Mouse (Mus musculus): ENCODE data around the gene Cask. TPM values are rescaled to one million over a fixed set of nuclear protein-coding genes. Genes with fewer than 3 reads are reported as not detected.
A peak's percentile ranks its signal among the peaks of the same experiment; 100 is the strongest.

Cask gene
- polyA plus RNA-seq, 1 experiment from 2014 or later, result 21.6 TPM

DNA sequence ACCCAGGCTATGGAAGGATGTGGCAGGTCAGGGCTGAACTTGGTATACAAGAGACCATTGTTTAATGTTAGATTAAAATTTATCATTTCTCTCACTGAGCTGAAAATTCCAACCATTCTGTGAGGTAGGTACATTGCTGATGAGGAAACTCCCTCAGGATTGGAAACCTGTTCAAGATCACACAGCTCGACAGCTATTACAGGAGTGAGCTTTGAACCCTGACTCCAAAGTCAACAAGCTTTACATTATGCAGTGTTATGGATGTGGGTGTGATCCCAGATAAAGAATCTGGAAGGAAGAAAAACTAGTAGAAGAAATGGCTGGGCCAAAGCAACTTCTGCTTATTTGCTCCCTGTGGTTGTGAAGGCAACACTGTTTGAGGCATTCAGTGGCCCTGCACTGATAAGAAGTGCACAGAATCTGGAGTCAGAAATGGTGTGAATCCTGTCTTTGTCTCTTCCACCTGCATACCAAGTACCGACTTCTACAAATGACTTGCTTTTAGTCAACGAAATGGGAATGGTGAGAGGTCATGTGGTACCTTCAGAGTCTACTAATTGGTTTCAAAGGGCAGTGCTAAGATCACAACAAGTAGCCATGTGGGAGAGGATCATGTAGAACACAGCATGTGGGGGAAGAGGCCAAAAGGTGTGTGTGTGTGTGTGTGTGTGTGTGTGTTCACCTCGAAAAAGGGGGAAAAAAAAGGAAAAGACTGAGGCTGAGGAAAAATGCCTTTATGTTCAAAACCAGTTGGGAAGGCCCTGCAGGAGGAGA is 134.2 kb downstream of the Cask start:
- DNase-seq (ENCODE audit: low spot score) (no peak), ATAC-seq (replicated peaks; ENCODE audit: insufficient number of reproducible peaks, low FRiP score, low TSS enrichment, low read depth) (no peak)
- no peaks in the 10 kb centered on the region for H3K9me3 ChIP-seq (replicated peaks; ENCODE audit: control insufficient read depth, low read length)
- WGBS, result 71% methylated on average over 4 of the region's 4 CpGs
- no peaks in the 10 kb centered on the region for H3K36me3 ChIP-seq (replicated peaks; ENCODE audit: control insufficient read depth, insufficient read depth, low read depth, low read length)
- no peaks in the 10 kb centered on the region for H3K27me3 ChIP-seq (ENCODE audit: control insufficient read depth, insufficient read depth, low read length)
- no peak overlapping the region for H3K9ac ChIP-seq (replicated peaks; ENCODE audit: low read length)
- no peak overlapping the region for H3K4me2 ChIP-seq (ENCODE audit: low read depth, low read length)
- no peak overlapping the region for H3K27ac ChIP-seq (replicated peaks; ENCODE audit: low read depth, low read length)
- H3K4me3 ChIP-seq (ENCODE audit: low read depth, low read length), result no peak overlapping the region
- H3K4me1 ChIP-seq (ENCODE audit: control insufficient read depth, insufficient read depth, low read length), result no peaks in the 10 kb centered on the region

DNA sequence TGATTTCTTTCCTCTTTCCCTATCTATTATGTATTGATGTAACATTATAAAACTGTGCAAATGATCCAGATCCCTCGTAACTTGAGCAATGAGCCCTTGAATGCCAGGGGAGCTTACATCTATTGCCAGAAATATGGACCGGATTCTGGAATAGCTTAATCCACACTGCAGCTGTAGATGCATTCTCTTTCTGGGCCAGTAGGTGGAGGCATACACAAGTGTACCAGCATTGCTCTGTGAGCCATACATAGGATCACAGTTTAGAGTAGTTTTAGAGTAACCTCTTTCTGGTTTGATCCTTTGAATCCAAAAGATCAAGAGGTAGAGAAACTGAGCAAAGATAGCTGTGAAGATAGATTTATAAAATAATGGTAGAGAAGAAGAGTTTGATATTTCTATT is 141.0 kb downstream of the Cask start:
- H3K27me3 ChIP-seq (ENCODE audit: control insufficient read depth, insufficient read depth, low read length), result no peaks in the 10 kb centered on the region
- no peak overlapping the region for H3K4me3 ChIP-seq (ENCODE audit: low read depth, low read length)
- H3K9ac ChIP-seq (replicated peaks; ENCODE audit: low read length), result no peak overlapping the region
- H3K4me1 ChIP-seq (ENCODE audit: control insufficient read depth, insufficient read depth, low read length), result no peaks in the 10 kb centered on the region
- H3K27ac ChIP-seq (replicated peaks; ENCODE audit: low read depth, low read length), result no peak overlapping the region
- 42% methylated on average over 2 of the region's 2 CpGs for WGBS
- H3K9me3 ChIP-seq (replicated peaks; ENCODE audit: control insufficient read depth, low read length), result no peaks in the 10 kb centered on the region
- ATAC-seq (replicated peaks; ENCODE audit: insufficient number of reproducible peaks, low FRiP score, low TSS enrichment, low read depth), result no peak
- H3K36me3 ChIP-seq (replicated peaks; ENCODE audit: control insufficient read depth, insufficient read depth, low read depth, low read length), result no peaks in the 10 kb centered on the region
- peak; percentile 66 for DNase-seq (ENCODE audit: low spot score)
- no peak overlapping the region for H3K4me2 ChIP-seq (ENCODE audit: low read depth, low read length)

DNA sequence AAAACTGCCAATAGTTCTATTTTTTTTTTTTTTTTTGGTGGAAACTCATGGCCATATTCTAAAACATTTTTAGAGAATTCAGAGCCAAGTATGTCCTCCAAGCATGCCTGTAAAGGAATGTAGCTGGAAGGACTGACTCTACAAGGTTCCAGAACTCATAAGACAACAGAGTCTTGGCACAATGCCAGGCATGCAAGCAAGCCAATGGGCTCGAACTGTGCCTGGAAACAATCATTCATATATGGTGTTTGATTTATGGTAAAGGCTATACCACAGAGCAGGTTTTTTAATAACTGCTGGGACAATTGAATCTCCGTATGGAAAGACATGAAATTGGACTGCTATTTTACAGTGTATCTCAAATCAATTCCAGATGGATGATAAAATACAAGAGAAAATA is 146.1 kb downstream of the Cask start:
- DNase-seq (ENCODE audit: low spot score) (peak; percentile 13), ATAC-seq (replicated peaks; ENCODE audit: insufficient number of reproducible peaks, low FRiP score, low TSS enrichment, low read depth) (no peak)
- no peak overlapping the region for H3K4me3 ChIP-seq (ENCODE audit: low read depth, low read length)
- WGBS, result 56% methylated on average over 2 of the region's 2 CpGs
- no peak overlapping the region for H3K9ac ChIP-seq (replicated peaks; ENCODE audit: low read length)
- H3K27ac ChIP-seq (replicated peaks; ENCODE audit: low read depth, low read length), result no peak overlapping the region
- H3K36me3 ChIP-seq (replicated peaks; ENCODE audit: control insufficient read depth, insufficient read depth, low read depth, low read length), result no peaks in the 10 kb centered on the region
- H3K9me3 ChIP-seq (replicated peaks; ENCODE audit: control insufficient read depth, low read length), result no peaks in the 10 kb centered on the region
- H3K4me1 ChIP-seq (ENCODE audit: control insufficient read depth, insufficient read depth, low read length), result no peaks in the 10 kb centered on the region
- no peak overlapping the region for H3K4me2 ChIP-seq (ENCODE audit: low read depth, low read length)
- H3K27me3 ChIP-seq (ENCODE audit: control insufficient read depth, insufficient read depth, low read length), result no peaks in the 10 kb centered on the region

DNA sequence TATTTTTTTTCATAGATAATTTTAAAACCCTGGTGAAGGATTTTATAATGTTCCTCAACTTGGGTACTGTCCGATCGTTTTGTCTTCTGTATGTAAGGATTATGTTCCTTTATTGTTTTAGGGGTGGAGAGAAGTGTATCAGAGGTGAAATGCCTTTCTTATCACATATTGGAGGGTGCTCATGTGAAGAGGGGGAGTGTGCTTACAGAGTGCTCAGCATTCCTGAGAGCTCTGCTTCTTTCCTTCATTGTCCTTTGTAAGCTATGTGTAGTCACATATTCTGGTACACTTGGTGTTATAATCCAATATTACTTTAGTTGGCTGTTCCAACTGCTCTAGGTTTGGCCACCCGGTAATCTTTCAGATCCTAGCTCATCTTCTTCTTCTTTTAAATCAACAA is 150.5 kb downstream of the Cask start:
- ATAC-seq (replicated peaks; ENCODE audit: insufficient number of reproducible peaks, low FRiP score, low TSS enrichment, low read depth), result no peak
- no peak overlapping the region for H3K9ac ChIP-seq (replicated peaks; ENCODE audit: low read length)
- H3K9me3 ChIP-seq (replicated peaks; ENCODE audit: control insufficient read depth, low read length), result no peaks in the 10 kb centered on the region
- no peaks in the 10 kb centered on the region for H3K4me1 ChIP-seq (ENCODE audit: control insufficient read depth, insufficient read depth, low read length)
- no peak for DNase-seq (ENCODE audit: low spot score)
- H3K4me3 ChIP-seq (ENCODE audit: low read depth, low read length), result no peak overlapping the region
- no peak overlapping the region for H3K4me2 ChIP-seq (ENCODE audit: low read depth, low read length)
- H3K27ac ChIP-seq (replicated peaks; ENCODE audit: low read depth, low read length), result no peak overlapping the region
- no peaks in the 10 kb centered on the region for H3K36me3 ChIP-seq (replicated peaks; ENCODE audit: control insufficient read depth, insufficient read depth, low read depth, low read length)
- WGBS, result 92% methylated on average over 3 of the region's 3 CpGs
- no peaks in the 10 kb centered on the region for H3K27me3 ChIP-seq (ENCODE audit: control insufficient read depth, insufficient read depth, low read length)

GRCm38 (mm10) chrX:13691865-13692264 is 159.3 kb downstream of the Cask start:
- WGBS, result 82% methylated on average over 4 of the region's 4 CpGs
- Histone ChIP-seq H3K9me3 (replicated peaks; ENCODE audit: control insufficient read depth, low read length) (no peaks in the 10 kb centered on the region), H3K4me1 (ENCODE audit: control insufficient read depth, insufficient read depth, low read length) (no peaks in the 10 kb centered on the region), H3K9ac (replicated peaks; ENCODE audit: low read length) (no peak overlapping the region), H3K4me3 (ENCODE audit: low read depth, low read length) (no peak overlapping the region), H3K36me3 (replicated peaks; ENCODE audit: control insufficient read depth, insufficient read depth, low read depth, low read length) (no peaks in the 10 kb centered on the region), H3K27ac (replicated peaks; ENCODE audit: low read depth, low read length) (no peak overlapping the region), H3K27me3 (ENCODE audit: control insufficient read depth, insufficient read depth, low read length) (no peaks in the 10 kb centered on the region), H3K4me2 (ENCODE audit: low read depth, low read length) (no peak overlapping the region)
- no peak for ATAC-seq (replicated peaks; ENCODE audit: insufficient number of reproducible peaks, low FRiP score, low TSS enrichment, low read depth)
- no peak for DNase-seq (ENCODE audit: low spot score)

DNA sequence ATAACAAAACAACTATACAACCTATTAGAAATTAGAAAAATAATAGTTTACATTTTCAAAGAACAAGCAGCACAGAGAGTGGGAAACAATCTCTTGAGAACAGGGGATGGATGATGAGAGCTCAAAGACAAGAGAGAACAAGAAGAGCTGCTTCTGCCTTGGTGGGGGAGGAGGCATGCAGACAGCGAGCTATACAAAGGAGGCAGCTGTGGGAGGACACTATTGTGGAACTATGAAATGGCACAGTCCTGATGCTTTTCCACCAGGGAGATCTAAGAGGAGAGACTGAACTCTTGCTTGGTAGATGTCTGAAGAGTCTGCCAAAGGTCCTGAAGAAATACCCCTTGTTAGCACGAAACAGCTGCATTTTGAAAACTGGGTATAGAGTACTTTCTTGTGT is 162.8 kb downstream of the Cask start:
- H3K9ac ChIP-seq (replicated peaks; ENCODE audit: low read length), result no peak overlapping the region
- DNase-seq (ENCODE audit: low spot score), result no peak
- H3K27me3 ChIP-seq (ENCODE audit: control insufficient read depth, insufficient read depth, low read length), result no peaks in the 10 kb centered on the region
- no peak overlapping the region for H3K27ac ChIP-seq (replicated peaks; ENCODE audit: low read depth, low read length)
- no peaks in the 10 kb centered on the region for H3K9me3 ChIP-seq (replicated peaks; ENCODE audit: control insufficient read depth, low read length)
- H3K4me1 ChIP-seq (ENCODE audit: control insufficient read depth, insufficient read depth, low read length), result no peaks in the 10 kb centered on the region
- WGBS, result 73% methylated on average over 2 of the region's 2 CpGs
- no peak overlapping the region for H3K4me2 ChIP-seq (ENCODE audit: low read depth, low read length)
- no peak for ATAC-seq (replicated peaks; ENCODE audit: insufficient number of reproducible peaks, low FRiP score, low TSS enrichment, low read depth)
- no peak overlapping the region for H3K4me3 ChIP-seq (ENCODE audit: low read depth, low read length)
- H3K36me3 ChIP-seq (replicated peaks; ENCODE audit: control insufficient read depth, insufficient read depth, low read depth, low read length), result no peaks in the 10 kb centered on the region

GRCm38 (mm10) chrX:13686589-13686988 is 164.6 kb downstream of the Cask start:
- H3K9ac ChIP-seq (replicated peaks; ENCODE audit: low read length), result no peak overlapping the region
- WGBS, result 55% methylated on average over 1 of the region's 1 CpGs
- H3K4me2 ChIP-seq (ENCODE audit: low read depth, low read length), result no peak overlapping the region
- H3K9me3 ChIP-seq (replicated peaks; ENCODE audit: control insufficient read depth, low read length), result no peaks in the 10 kb centered on the region
- ATAC-seq (replicated peaks; ENCODE audit: insufficient number of reproducible peaks, low FRiP score, low TSS enrichment, low read depth) (no peak), DNase-seq (ENCODE audit: low spot score) (no peak)
- H3K4me1 ChIP-seq (ENCODE audit: control insufficient read depth, insufficient read depth, low read length), result no peaks in the 10 kb centered on the region
- no peak overlapping the region for H3K27ac ChIP-seq (replicated peaks; ENCODE audit: low read depth, low read length)
- H3K27me3 ChIP-seq (ENCODE audit: control insufficient read depth, insufficient read depth, low read length), result no peaks in the 10 kb centered on the region
- no peak overlapping the region for H3K4me3 ChIP-seq (ENCODE audit: low read depth, low read length)
- no peaks in the 10 kb centered on the region for H3K36me3 ChIP-seq (replicated peaks; ENCODE audit: control insufficient read depth, insufficient read depth, low read depth, low read length)

DNA sequence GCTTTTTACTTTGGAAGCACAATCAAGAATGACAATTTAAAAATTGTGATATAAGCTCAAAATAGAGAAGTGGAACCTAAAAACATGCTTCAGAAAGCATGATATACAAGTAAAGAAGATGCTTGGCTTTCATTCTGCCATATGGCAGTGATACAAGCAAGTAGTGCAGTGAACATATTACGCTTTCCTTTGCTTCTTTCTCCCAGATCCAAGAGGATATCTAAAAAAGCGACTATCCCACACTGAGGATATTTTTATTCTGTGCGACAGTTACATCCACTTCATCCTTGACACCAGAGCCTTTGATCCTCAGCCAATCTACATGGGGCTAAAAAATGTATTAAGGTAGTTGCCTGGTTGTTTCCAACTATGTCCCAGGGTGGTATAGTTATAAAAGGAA is 169.4 kb downstream of the Cask start:
- Histone ChIP-seq H3K27me3 (ENCODE audit: control insufficient read depth, insufficient read depth, low read length) (no peaks in the 10 kb centered on the region), H3K9me3 (replicated peaks; ENCODE audit: control insufficient read depth, low read length) (no peaks in the 10 kb centered on the region), H3K9ac (replicated peaks; ENCODE audit: low read length) (no peak overlapping the region), H3K4me2 (ENCODE audit: low read depth, low read length) (no peak overlapping the region), H3K4me3 (ENCODE audit: low read depth, low read length) (no peak overlapping the region), H3K27ac (replicated peaks; ENCODE audit: low read depth, low read length) (no peak overlapping the region), H3K36me3 (replicated peaks; ENCODE audit: control insufficient read depth, insufficient read depth, low read depth, low read length) (no peaks in the 10 kb centered on the region), H3K4me1 (ENCODE audit: control insufficient read depth, insufficient read depth, low read length) (no peaks in the 10 kb centered on the region)
- 88% methylated on average over 3 of the region's 3 CpGs for WGBS
- ATAC-seq (replicated peaks; ENCODE audit: insufficient number of reproducible peaks, low FRiP score, low TSS enrichment, low read depth), result no peak
- no peak for DNase-seq (ENCODE audit: low spot score)

All from embryonic facial prominence, embryonic 11.5 days (tissue).